Mouse (Mus musculus): ENCODE results near the gene Snrnp48. TPM values are rescaled to one million over a fixed set of nuclear protein-coding genes. Genes with fewer than 3 reads are reported as not detected.

The Snrnp48 gene
- polyA plus RNA-seq (2015; fragmentation: Illumina TruSeq; extraction: RNeasy Lipid Tissue Mini Kit (QIAGEN cat#74804); ENCODE audit: low read depth, low replicate concordance): 20.8 TPM

GRCm38 (mm10) chr13:38204702-38205482 is at the start of gene Snrnp48:
TSS of gene Snrnp48 (plus strand) at chr13:38204938.

Other genes starting within 250 kb of the Snrnp48 start
- 54.1 TPM for gene Ssr1, start 210.7 kb upstream of the Snrnp48 start, polyA plus RNA-seq (2015; fragmentation: Illumina TruSeq; extraction: RNeasy Lipid Tissue Mini Kit (QIAGEN cat#74804); ENCODE audit: low read depth, low replicate concordance)
- gene Riok1, start 167.9 kb upstream of the Snrnp48 start, polyA plus RNA-seq (2015; fragmentation: Illumina TruSeq; extraction: RNeasy Lipid Tissue Mini Kit (QIAGEN cat#74804); ENCODE audit: low read depth, low replicate concordance): 17.7 TPM
- 2.7 TPM for gene Cage1, start 167.9 kb upstream of the Snrnp48 start, polyA plus RNA-seq (2015; fragmentation: Illumina TruSeq; extraction: RNeasy Lipid Tissue Mini Kit (QIAGEN cat#74804); ENCODE audit: low read depth, low replicate concordance)
- gene Dsp, start 53.6 kb upstream of the Snrnp48 start, polyA plus RNA-seq (2015; fragmentation: Illumina TruSeq; extraction: RNeasy Lipid Tissue Mini Kit (QIAGEN cat#74804); ENCODE audit: low read depth, low replicate concordance): 1.1 TPM
- gene Bmp6, start 140.2 kb downstream of the Snrnp48 start, polyA plus RNA-seq (2015; fragmentation: Illumina TruSeq; extraction: RNeasy Lipid Tissue Mini Kit (QIAGEN cat#74804); ENCODE audit: low read depth, low replicate concordance): 5.1 TPM

All from brain, adult 10 weeks (tissue).